Mouse (Mus musculus): Measurements from ENCODE around the gene Nek10.
"Not testable (repeated sequence)": the region's sequence is repeated elsewhere in the genome, so short reads cannot be mapped to it uniquely, and the experiment has no call there.

Gene Nek10

GRCm38 (mm10) chr14:14803115-14803514, at the start of gene Nek10:
Nek10 (plus strand) TSS chr14:14803415.
- not testable (repeated sequence) for DNase-seq (ENCODE audit: inconsistent age in 2 of 2, low spot score in 1 of 2)

DNA sequence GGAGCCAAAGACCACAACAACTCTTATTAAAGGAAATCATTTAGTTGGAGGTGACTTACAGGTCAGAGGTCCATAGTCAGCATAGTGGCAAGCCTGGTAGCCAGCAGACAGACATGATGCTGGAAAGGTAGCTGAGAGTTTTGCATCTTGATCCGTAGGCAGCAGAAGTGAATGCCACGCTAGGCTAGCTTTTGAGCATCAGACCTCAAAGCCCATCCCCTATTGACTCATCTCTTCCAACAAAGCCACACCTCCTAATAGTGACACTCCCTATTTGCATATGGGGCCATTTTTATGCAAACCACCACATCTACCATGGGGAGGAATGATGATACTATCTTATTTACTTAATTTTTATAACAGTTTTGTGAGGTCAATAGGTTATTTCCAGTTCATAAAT, 22.0 kb upstream of the Nek10 start:
- no peak for DNase-seq (ENCODE audit: inconsistent age in 2 of 2, low spot score in 1 of 2)

DNA sequence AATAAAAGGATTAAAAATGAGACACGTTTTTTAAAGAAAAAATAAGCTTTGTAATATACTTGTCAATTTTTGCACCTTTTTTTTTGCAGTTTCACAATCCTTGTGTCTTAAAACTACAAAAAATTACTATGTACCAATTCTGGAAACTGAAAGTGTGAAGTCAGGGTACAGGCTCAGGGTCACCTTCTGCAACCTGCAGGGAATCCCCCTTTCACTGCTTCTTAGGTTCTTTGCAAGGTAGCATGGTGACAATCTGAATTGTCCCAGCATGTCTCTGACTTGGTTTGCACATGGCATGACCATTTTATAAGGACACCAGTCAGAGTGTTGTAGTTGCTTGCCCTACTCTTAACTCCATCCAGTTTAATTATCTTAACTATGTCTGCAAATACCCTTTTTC, 19.0 kb upstream of the Nek10 start:
- DNase-seq (ENCODE audit: inconsistent age in 2 of 2, low spot score in 1 of 2) = no peak

DNA sequence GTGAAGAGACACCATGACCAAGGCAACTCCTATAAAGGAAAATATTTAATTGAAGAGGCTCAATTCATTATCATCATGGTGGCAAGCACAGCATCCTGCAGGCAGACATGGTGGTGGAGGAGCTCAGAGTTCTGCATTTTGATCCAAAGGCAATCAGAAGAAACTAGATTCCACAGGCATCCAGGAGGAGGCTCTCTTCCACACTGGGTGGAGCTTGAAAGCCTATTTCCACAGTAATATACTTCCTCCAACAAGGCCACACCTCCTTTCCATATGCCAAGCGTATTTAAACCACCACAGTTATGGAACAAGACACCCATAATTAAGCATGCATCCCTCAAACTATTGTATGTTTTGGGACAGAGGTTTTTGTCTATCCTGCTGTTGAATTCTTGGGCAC, 16.2 kb upstream of the Nek10 start:
- no peak for DNase-seq (ENCODE audit: inconsistent age in 2 of 2, low spot score in 1 of 2)

GRCm38 (mm10) chr14:14789840-14790470, 13.3 kb upstream of the Nek10 start:
- DNase-seq (ENCODE audit: inconsistent age in 2 of 2, low spot score in 1 of 2) = no peak

DNA sequence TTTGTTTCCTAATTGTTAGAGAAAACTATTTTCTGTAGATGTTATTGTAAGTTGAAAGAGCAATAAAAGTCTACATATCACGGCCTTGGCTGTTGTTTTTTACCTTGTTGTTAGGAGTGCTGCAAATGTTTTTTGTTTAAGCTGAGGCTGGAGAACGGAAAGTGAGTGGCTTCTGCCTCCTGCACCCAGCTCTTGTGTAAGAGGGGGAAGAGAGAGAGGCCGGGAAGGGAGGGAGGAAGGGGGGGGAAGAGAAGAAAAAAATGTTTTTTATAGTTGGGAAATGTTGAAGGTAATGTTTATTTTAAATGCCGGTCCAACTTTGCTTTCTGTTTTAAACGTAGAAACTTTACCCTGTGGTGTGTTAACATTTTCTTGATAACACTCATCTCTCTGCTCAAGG, 3.4 kb upstream of the Nek10 start:
- DNase-seq (ENCODE audit: inconsistent age in 2 of 2, low spot score in 1 of 2) = no peak

DNA sequence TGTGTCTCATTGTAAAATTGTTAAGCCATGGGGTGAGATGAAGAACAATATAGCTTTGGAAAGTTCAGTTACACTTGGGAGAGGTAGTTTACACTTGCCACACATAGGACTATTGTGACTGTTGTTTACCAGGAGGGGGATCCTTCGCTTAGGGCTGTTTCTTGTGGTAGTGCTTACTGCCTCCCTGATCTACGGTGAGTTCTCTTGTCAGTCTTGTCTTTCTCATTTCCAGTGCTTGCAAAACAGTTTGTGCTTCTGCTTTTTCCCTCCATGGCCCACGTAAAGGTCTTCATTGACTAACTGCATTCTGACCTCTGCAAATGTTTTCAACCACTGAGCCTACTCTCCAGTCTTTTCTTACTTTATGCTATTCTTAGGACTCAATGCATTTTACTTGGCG, 2.9 kb upstream of the Nek10 start:
- no peak for DNase-seq (ENCODE audit: inconsistent age in 2 of 2, low spot score in 1 of 2)

- no peak for DNase-seq (ENCODE audit: inconsistent age in 2 of 2, low spot score in 1 of 2)
Measured at GRCm38 (mm10) chr14:14800810-14801209, 2.4 kb upstream of the Nek10 start.

DNA sequence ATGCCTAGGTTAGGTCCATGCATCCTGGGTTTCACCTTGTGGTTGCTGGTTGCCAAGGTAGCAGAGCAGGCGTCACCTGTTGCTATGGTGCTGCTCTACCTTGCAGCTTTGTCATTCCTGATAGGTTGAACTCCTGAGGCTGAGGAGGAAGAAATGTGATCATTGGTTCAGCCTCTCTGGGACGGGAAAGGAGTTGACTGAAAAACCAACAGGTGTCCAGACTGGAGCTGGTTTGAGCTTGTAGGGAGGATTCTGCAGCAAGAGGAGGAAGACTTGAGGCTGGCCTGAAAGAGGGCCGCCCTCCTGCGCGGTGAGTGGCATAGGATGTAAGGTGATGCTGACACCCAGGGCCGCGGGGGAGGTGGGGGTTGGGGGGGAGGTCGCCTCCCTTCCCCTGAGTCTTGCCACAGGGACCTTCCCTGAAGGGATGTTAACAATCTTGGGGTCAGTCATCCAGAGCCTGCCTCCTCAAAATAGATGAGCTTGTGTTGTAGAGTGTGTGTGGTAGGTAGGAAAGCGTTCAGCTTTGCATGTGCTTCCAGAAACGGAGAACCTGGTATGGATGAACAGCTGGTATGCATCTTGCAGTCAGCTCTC, 804 bp downstream of the Nek10 start:
- no peak for DNase-seq (ENCODE audit: inconsistent age in 2 of 2, low spot score in 1 of 2)

- no peak for DNase-seq (ENCODE audit: inconsistent age in 2 of 2, low spot score in 1 of 2)
Measured at GRCm38 (mm10) chr14:14804518-14805212, 1.4 kb downstream of the Nek10 start.

DNA sequence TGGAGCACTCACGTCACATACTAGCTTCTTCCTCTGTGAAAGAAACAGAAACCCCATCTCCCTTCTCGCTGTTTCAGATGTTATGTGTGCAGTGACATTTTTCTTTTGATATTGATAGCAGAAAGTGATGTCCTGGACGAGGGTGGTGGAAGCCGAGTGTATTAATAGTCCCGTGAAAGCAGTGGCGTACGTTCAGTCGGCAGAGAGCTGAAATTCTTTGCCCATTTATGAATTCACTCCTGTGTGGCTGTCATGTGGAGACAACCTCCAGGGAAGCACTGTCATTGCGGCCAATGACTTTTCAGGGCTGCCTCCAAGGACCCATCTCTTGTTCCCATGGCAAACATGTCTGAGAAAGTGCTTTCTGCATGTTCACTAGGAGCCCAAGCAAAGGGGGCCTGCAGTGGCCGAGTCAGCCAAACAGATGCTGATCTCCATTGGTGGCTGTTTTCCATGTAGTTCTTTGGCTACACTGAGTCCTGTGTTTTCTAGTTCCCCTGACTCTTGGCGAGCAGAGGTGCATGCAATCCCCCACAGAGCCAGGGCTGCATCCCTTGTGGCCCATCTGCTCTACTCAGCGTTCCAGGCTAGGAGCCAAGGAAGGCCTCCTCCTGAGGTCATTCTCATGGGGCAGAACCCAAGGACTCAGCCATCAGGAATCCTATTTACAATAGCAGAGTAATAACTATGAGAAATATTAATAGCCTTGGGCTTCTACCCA, 29.5 kb downstream of the Nek10 start:
- DNase-seq (ENCODE audit: inconsistent age in 2 of 2, low spot score in 1 of 2) = peak; percentile 90 to 95

DNA sequence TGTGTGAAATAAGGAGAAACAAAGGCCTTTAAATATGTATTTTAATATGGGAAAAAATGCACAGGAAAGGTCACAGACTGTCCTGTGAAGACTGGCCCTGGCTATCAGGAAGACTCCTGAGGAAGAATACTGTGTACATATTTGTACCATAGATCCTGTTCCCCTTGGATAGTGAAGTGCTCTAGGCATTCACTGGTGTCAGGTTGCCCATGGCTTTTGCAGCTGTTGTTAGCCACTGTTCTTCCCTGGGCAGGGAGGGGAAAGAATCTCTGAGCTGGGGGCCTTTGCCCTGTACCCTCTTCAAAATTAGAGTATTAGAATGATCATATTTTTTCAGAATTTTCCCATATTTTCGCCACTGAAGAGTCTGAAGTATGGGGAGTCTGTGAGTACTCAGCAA, 30.3 kb downstream of the Nek10 start:
- peak in 1 of 2 experiments; percentile 31 for DNase-seq (ENCODE audit: inconsistent age in 2 of 2, low spot score in 1 of 2)

DNA sequence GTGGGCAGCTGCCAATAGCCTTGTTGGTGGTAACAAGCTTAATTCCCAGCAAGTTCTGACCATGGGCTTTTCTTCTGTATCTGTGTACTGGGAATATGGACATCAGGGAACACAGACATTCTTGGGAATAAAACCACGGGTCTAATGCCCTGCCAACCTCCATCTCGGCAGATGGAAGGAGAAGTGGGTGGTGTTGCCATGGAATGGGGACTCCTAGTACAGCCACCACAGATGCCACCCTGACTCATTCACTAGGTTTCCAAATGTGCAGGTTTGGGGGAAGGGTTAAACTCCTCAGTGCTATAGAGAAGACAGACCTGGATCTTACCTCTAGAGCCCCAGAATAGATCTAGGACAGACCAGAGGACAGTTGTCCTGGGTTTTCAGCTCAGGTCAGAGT, 31.1 kb downstream of the Nek10 start:
- DNase-seq (ENCODE audit: inconsistent age in 2 of 2, low spot score in 1 of 2) = no peak

GRCm38 (mm10) chr14:14837627-14838026, 34.4 kb downstream of the Nek10 start:
- peak in 1 of 2 experiments; percentile 35 for DNase-seq (ENCODE audit: inconsistent age in 2 of 2, low spot score in 1 of 2)

DNA sequence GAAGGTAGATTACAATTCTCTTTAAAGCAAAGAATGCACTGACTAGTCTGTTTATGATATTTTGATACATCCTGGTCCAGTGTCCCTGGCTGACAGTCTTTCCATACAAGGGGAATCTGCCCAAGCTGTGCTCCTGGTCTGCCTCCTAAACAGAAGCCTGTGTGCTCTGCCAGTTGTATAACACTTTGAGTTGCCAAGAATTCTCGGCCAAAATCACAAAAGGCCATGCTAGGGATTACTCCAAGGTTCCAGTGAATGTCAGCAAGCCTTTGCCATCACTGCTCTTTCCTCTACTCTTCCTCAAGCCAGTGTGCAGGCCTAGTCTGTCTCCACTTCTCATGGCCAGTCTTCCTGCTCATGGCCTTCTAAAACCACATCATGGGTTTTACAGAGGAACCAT, 34.9 kb downstream of the Nek10 start:
- peak; percentile 48 to 82 for DNase-seq (ENCODE audit: inconsistent age in 2 of 2, low spot score in 1 of 2)

GRCm38 (mm10) chr14:14842734-14843530, 39.7 kb downstream of the Nek10 start:
- DNase-seq (ENCODE audit: inconsistent age in 2 of 2, low spot score in 1 of 2) = no peak

DNA sequence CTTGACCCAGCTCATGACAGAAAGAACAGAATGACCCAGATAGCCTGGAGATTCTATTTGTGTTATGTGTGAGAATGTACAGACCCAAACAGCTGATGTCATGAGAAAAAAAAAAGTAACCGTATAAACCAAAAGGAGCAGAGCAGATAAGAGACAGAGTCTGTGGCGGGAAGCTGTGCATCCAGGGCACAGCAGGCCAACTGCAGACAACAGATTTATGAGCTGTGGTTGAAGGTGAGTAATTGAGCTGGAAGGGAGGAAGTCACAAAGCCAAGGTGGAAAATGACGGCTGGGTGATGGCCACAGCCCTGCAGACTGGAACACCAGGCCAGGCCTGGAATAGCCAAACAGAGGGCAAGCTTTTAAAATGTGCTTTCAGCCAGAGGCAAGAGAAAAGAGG, 49.6 kb downstream of the Nek10 start:
- DNase-seq (ENCODE audit: inconsistent age in 2 of 2, low spot score in 1 of 2) = peak; percentile 39 to 65

GRCm38 (mm10) chr14:14860331-14860730, 57.1 kb downstream of the Nek10 start:
- no peak for DNase-seq (ENCODE audit: inconsistent age in 2 of 2, low spot score in 1 of 2)

GRCm38 (mm10) chr14:14863690-14864356, 60.6 kb downstream of the Nek10 start:
- peak; percentile 73 to 93 for DNase-seq (ENCODE audit: inconsistent age in 2 of 2, low spot score in 1 of 2)

DNA sequence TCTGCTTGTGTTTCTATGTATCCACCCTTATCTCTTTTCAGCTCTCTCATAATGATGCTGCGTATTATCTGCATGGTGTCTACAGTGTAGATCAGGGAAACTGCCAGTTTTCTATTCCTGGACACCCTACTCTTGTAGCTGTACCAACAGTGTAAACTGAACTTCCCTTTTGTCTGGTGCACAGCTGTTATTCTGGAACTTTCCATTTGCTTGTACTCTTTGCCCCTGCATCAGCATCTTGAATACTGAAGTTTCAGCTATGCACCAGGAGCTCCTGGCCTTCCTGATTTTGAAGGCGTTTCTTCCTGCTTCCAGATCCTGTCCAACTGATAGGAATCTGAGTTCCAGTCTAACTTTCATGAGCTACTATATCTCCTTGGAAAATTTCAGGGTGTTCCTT, 66.0 kb downstream of the Nek10 start:
- no peak for DNase-seq (ENCODE audit: inconsistent age in 2 of 2, low spot score in 1 of 2)
